Mouse (Mus musculus) MEL (cell line): Measurements from ENCODE around the gene Elmsan1. TPM values are rescaled to one million over a fixed set of nuclear protein-coding genes. Genes with fewer than 3 reads are reported as not detected.

ENCODE experiments used
- DNase-seq: peaks from one replicate; pipeline ENCODE4 v3.0.0; 2011; ENCODE audit warnings: low read depth, low spot score
- H3K27ac ChIP-seq: 2 replicates; pipeline ENCODE4 v1.5.1; 2012; ENCODE audit warnings: low read depth, mild to moderate bottlenecking, control low read depth, low read length, moderate library complexity; ENCODE audit not compliant: control insufficient read depth
- H3K27me3 ChIP-seq, 2 experiments: fragments of 150-350 bp in 1 of 2; sonication (generic) in 1 of 2; 2 replicates each; pipeline ENCODE4 v1.6.1; 2012; ENCODE audit warnings: low read length in 2 of 2, mild to moderate bottlenecking in 2 of 2, improper control_type of control experiment in 1 of 2, moderate library complexity in 1 of 2; ENCODE audit not compliant: insufficient read depth in 2 of 2, control insufficient read depth in 1 of 2
- H3K36me3 ChIP-seq, 2 experiments: 2 replicates each; pipeline ENCODE4 v1.6.1; 2012 to 2014; ENCODE audit warnings: low read length in 2 of 2, improper control_type of control experiment in 1 of 2, inconsistent platforms in 1 of 2, mild to moderate bottlenecking in 1 of 2; ENCODE audit not compliant: insufficient read depth in 2 of 2, control insufficient read depth in 1 of 2
- H3K4me1 ChIP-seq, 2 experiments: fragments of 150-350 bp in 1 of 2; sonication (generic) in 1 of 2; 2 replicates each; pipeline ENCODE4 v1.6.1; 2012; ENCODE audit warnings: low read length in 2 of 2, improper control_type of control experiment in 1 of 2, mild to moderate bottlenecking in 1 of 2; ENCODE audit not compliant: insufficient read depth in 2 of 2, control insufficient read depth in 1 of 2
- H3K4me3 ChIP-seq, 2 experiments: fragments of 150-350 bp in 1 of 2; sonication (generic) in 1 of 2; 2 replicates each; pipeline ENCODE4 v1.5.1; 2012; ENCODE audit warnings: low read depth in 2 of 2, low read length in 2 of 2, mild to moderate bottlenecking in 2 of 2, moderate library complexity in 2 of 2, control low read depth in 1 of 2, improper control_type of control experiment in 1 of 2; ENCODE audit not compliant: control insufficient read depth in 1 of 2, insufficient read depth in 1 of 2
- H3K79me2 ChIP-seq: 2 replicates; pipeline ENCODE4 v1.6.1; 2012; ENCODE audit warnings: mild to moderate bottlenecking, low read length, moderate library complexity; ENCODE audit not compliant: control insufficient read depth, poor library complexity, insufficient read depth
- H3K9ac ChIP-seq: 2 replicates; pipeline ENCODE4 v1.6.1; 2012; ENCODE audit warnings: low read depth, mild to moderate bottlenecking, control low read depth, low read length, moderate library complexity; ENCODE audit not compliant: control insufficient read depth, poor library complexity, severe bottlenecking
- H3K9me3 ChIP-seq: fragments of 150-350 bp; sonication (generic); replicated peaks from 2 replicates; pipeline ENCODE4 v1.6.1; 2012; ENCODE audit warnings: mild to moderate bottlenecking, low read length, improper control_type of control experiment, moderate library complexity; ENCODE audit not compliant: insufficient read depth
- BHLHE40 ChIP-seq: IDR thresholded peaks from 2 replicates; pipeline ENCODE4 v1.6.1; 2012; ENCODE audit warnings: low read depth, mild to moderate bottlenecking, inconsistent platforms, low read length, improper control_type of control experiment, borderline replicate concordance
- ELF1 ChIP-seq: IDR thresholded peaks from 2 replicates; pipeline ENCODE4 v1.6.1; 2014; ENCODE audit warnings: low read depth, mild to moderate bottlenecking, inconsistent platforms, low read length, improper control_type of control experiment, moderate library complexity
- EP300 ChIP-seq, 2 experiments: IDR thresholded peaks; 2 replicates each; pipeline ENCODE4 v1.6.1; 2011; ENCODE audit warnings: improper control_type of control experiment in 2 of 2, low read length in 2 of 2, low read depth in 1 of 2, mild to moderate bottlenecking in 1 of 2
- ETS1 ChIP-seq: IDR thresholded peaks from 2 replicates; pipeline ENCODE4 v1.6.1; 2012; ENCODE audit warnings: low read depth, mild to moderate bottlenecking, inconsistent platforms, low read length, improper control_type of control experiment, moderate library complexity
- GABPA ChIP-seq: IDR thresholded peaks from 2 replicates; pipeline ENCODE4 v1.6.1; 2012; ENCODE audit warnings: low read depth, mild to moderate bottlenecking, inconsistent platforms, low read length, improper control_type of control experiment, moderate library complexity
- JUND ChIP-seq: IDR thresholded peaks from 2 replicates; pipeline ENCODE4 v1.6.1; 2011; ENCODE audit warnings: low read depth, mild to moderate bottlenecking, improper control_type of control experiment, low read length
- MAX ChIP-seq: IDR thresholded peaks from 2 replicates; pipeline ENCODE4 v1.6.1; 2011; ENCODE audit warnings: low read length, improper control_type of control experiment
- MAZ ChIP-seq: IDR thresholded peaks from 2 replicates; pipeline ENCODE4 v1.6.1; 2012; ENCODE audit warnings: low read depth, mild to moderate bottlenecking, inconsistent platforms, low read length, improper control_type of control experiment
- MXI1 ChIP-seq: IDR thresholded peaks from 2 replicates; pipeline ENCODE4 v1.6.1; 2011; ENCODE audit warnings: mild to moderate bottlenecking, low read depth, low read length, improper control_type of control experiment
- MYB ChIP-seq: IDR thresholded peaks from 2 replicates; pipeline ENCODE4 v1.6.1; 2011; ENCODE audit warnings: mild to moderate bottlenecking, low read depth, low read length, improper control_type of control experiment
- NELFE ChIP-seq: IDR thresholded peaks from 2 replicates; pipeline ENCODE4 v1.6.1; 2011; ENCODE audit warnings: low read depth, low read length, improper control_type of control experiment
- NRF1 ChIP-seq: IDR thresholded peaks from 2 replicates; pipeline ENCODE4 v1.6.1; 2014; ENCODE audit warnings: low read depth, mild to moderate bottlenecking, inconsistent platforms, low read length, improper control_type of control experiment, moderate library complexity; ENCODE audit not compliant: poor library complexity, insufficient read depth, severe bottlenecking
- POLR2AphosphoS5 ChIP-seq: IDR thresholded peaks from 2 replicates; pipeline ENCODE4 v1.6.1; 2012; ENCODE audit warnings: low read depth, borderline replicate concordance, mild to moderate bottlenecking, inconsistent platforms, low read length, moderate library complexity, mixed read lengths
- RAD21 ChIP-seq: IDR thresholded peaks from 2 replicates; pipeline ENCODE4 v1.6.1; 2011; ENCODE audit warnings: mild to moderate bottlenecking, low read depth, low read length, improper control_type of control experiment
- RCOR1 ChIP-seq: IDR thresholded peaks from 2 replicates; pipeline ENCODE4 v1.6.1; 2012; ENCODE audit warnings: low read depth, mild to moderate bottlenecking, inconsistent platforms, low read length, improper control_type of control experiment
- SMC3 ChIP-seq: IDR thresholded peaks from 2 replicates; pipeline ENCODE4 v1.6.1; 2011; ENCODE audit warnings: low read depth, low read length, improper control_type of control experiment
- TAL1 ChIP-seq: IDR thresholded peaks from 2 replicates; pipeline ENCODE4 v1.6.1; 2012; ENCODE audit warnings: mild to moderate bottlenecking, inconsistent platforms, low read length, moderate library complexity, mixed read lengths
- TBP ChIP-seq: IDR thresholded peaks from 2 replicates; pipeline ENCODE4 v1.8.0; 2011; ENCODE audit warnings: low read depth, low read length, improper control_type of control experiment
- UBTF ChIP-seq: IDR thresholded peaks from 2 replicates; pipeline ENCODE4 v1.6.1; 2012; ENCODE audit warnings: low read depth, mild to moderate bottlenecking, inconsistent platforms, low read length, improper control_type of control experiment, moderate library complexity, borderline replicate concordance; ENCODE audit not compliant: insufficient read depth
- USF1 ChIP-seq: IDR thresholded peaks from 2 replicates; pipeline ENCODE4 v1.6.1; 2014; ENCODE audit warnings: low read depth, mild to moderate bottlenecking, inconsistent platforms, low read length, improper control_type of control experiment, moderate library complexity
- ZC3H11A ChIP-seq: IDR thresholded peaks from 2 replicates; pipeline ENCODE4 v1.6.1; 2012; ENCODE audit warnings: low read depth, mild to moderate bottlenecking, inconsistent platforms, low read length, improper control_type of control experiment
- ZMIZ1 ChIP-seq: IDR thresholded peaks from 2 replicates; pipeline ENCODE4 v1.6.1; 2012; ENCODE audit warnings: low read depth, mild to moderate bottlenecking, inconsistent platforms, low read length, improper control_type of control experiment, moderate library complexity
- polyA plus RNA-seq, 2 experiments: library from polyadenylated mRNA; stranded (reverse) in 1 of 2; unstranded in 1 of 2; fragments of >175 nt in 1 of 2; fragments of >200 nt in 1 of 2; gene quantifications; 2 replicates each; pipeline versions ENCODE4 v1.2.1 to v1.2.4; 2012; ENCODE audit warnings: low replicate concordance in 2 of 2, low read depth in 1 of 2; ENCODE audit not compliant: insufficient read length in 2 of 2, insufficient read depth in 1 of 2, missing spikeins in 1 of 2
- total RNA-seq: library from RNA; depleted of rRNA; stranded (reverse); fragments of 300-350 nt; gene quantifications from 2 replicates; pipeline ENCODE4 v1.2.3, GENCODE M21; 2012

Gene Elmsan1
- total and polyA plus RNA-seq, 3 experiments, result 7.7 to 25.3 TPM; not detected in 1

DNA sequence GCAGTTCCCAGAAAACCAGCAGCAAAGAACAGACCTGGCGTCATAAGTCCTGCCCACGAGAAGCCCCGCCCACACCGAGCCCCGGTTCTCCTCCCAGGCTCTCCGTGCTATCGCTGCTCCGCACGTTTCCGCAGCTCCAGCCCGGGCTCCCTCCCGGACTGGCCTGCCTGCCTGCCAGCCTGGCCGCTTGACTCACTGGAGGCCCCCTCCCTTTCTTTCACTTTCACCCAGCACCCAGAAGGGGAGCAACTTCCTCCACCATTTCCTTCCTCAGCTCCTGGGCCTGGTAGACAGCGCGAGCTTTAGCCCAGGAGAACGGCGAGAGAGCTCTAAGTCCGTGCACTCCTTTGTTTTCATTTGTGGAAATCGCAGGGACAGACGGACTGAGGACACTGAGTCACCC is 43.0 kb downstream of the Elmsan1 start (continued):
- TF ChIP-seq MYB (no peak), MAX (no peak), ZC3H11A (no peak), GABPA (no peak), POLR2AphosphoS5 (no peak), RCOR1 (0 out of 2 replicates have a peak, but pooled peaks have one; percentile 0), MXI1 (peak; percentile 81; the same call in 1 of the 2 replicates), TBP (peak; percentile 42; the same call in 1 of the 2 replicates), EP300 (IDR thresholded peaks at IDR 0.05; ENCODE audit: low read depth in 1 of 2, low read length in 2 of 2) (peak; percentile 69 to 81), TAL1 (peak; percentile 91), JUND (no peak), NRF1 (no peak), ELF1 (peak; percentile 50), USF1 (no peak), BHLHE40 (peak; percentile 83; the same call in 1 of the 2 replicates), MAZ (peak; percentile 98), RAD21 (no peak), UBTF (peak; percentile 57; the same call in 1 of the 2 replicates), ZMIZ1 (peak; percentile 74)

DNA sequence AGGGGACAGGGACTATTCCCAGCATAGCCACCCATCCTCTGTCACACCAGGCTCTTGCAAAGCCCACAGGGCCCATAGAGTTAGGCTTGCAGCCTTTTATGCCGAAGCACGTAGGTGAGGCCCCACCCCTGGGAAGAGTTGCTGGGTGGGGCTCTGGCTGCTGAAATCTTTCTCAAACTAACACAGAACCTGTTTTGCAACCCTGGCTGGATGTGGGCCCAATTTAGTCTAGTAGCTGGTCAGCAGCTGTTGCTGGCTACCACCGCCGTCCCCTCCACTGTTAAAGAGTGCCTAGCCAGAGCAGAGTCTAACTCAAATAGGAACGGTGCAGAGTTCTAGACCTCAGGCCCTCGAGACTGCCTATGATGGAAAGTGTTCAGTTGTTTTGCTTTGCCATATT is 43.8 kb downstream of the Elmsan1 start:
- TF ChIP-seq NELFE (no peak), ETS1 (no peak), MAZ (no peak), RAD21 (no peak), SMC3 (no peak), ZC3H11A (no peak)
- DNase-seq, result no peak
- Histone ChIP-seq H3K9ac (no peak overlapping the region), H3K79me2 (peaks cover 73% of the 10 kb centered on the region), H3K9me3 (no peaks in the 10 kb centered on the region), H3K36me3 (peaks cover 8 to 45% of the 10 kb centered on the region in 2 experiments; a peak in 3 of 4 replicates), H3K4me1 (peaks cover 34 to 44% of the 10 kb centered on the region in 2 experiments), H3K27ac (peak overlapping the region; percentile 58), H3K27me3 (no peaks in the 10 kb centered on the region), H3K4me3 (no peak overlapping the region)
